Mouse (Mus musculus) inflammation-experienced regulatory T-cells (primary cell): ENCODE measurements around the gene Sobp. TPM values are rescaled to one million over a fixed set of nuclear protein-coding genes. Genes with fewer than 3 reads are reported as not detected.

Experiments used
- polyA plus RNA-seq, 2 experiments: library from polyadenylated mRNA; unstranded; fragments of 100-300 nt; shearing (Covaris generic); gene quantifications; one replicate each; pipeline ENCODE4 v1.2.1; 2017

The Sobp gene
- polyA plus RNA-seq, result 1 to 10 TPM in 1 of 2 experiments, under 1 TPM in 1; 0.12 to 1.2 TPM

DNA sequence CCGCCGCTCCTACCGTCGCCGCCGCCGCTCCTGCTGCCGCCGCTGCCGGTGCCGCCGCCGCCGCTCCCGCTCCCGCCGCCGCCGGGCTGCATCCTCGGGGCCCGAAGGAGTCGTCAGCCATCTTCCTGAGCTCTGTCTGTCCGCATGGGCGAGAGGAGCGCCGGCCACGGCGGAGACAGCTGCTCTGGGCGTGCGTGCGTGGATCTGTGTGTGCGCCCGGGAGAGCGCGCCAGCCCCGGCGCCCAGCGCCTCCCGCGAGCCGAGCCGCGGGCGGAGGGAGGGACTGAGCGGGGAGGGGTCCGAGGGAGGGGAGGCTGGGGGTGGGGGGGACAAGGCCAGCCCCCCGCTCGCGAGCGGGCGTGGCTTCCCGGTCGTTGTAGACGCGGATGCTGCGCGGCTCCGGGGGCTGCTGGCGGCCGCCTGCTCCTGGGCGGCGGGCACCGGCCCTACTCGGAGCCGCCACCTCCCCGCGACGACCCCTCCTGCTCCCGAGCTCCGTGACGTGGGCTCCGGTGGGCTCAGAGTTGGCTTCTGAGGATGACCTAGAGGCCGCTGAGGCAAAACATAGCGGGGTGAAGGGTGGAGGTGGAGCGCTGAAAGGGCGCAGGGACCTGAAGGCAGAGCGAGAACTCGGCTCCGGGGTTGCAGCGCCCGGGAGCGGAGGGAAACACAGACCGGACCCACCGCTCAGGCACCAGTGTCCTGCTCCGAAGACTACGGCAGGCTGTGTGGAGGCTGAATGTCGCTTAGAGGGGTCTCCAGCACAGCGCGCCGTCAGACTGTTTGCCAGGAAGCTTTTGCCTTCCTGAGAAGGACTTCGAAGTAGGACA, at the start of gene Sobp, which contains the start of gene 9030612E09Rik:
Gene Sobp (minus strand): TSS at position 205 of the 830 bp plus-strand sequence.
Gene 9030612E09Rik (plus strand): TSS at position 379 of the 830 bp plus-strand sequence.

GRCm38 (mm10) chr10:43220910-43221625, 46.7 kb upstream of the Sobp start, which contains the start of gene Pdss2:
TSS of gene Pdss2 (plus strand) at chr10:43221486.

Other genes with a start within 250 kb of the Sobp start
- gene 9030612E09Rik, start 174 bp upstream of the Sobp start, polyA plus RNA-seq, result 1 to 10 TPM in 1 of 2 experiments, not detected in 1; 1.4 TPM
- 10 to 100 TPM in 1 of 2 experiments, 1 to 10 TPM in 1; 8.9 to 10.5 TPM for gene Pdss2, start 47.0 kb upstream of the Sobp start, polyA plus RNA-seq